Mouse (Mus musculus) erythroblast, adult 5-6 weeks (primary cell): ENCODE measurements around the gene Sipa1l1. TPM values are rescaled to one million over a fixed set of nuclear protein-coding genes. Genes with fewer than 3 reads are reported as not detected.

Experiments
- ATAC-seq: replicated peaks from 2 replicates; pipeline ENCODE4 v1.8.0; 2016; ENCODE audit warnings: moderate number of reproducible peaks, mild to moderate bottlenecking, moderate TSS enrichment, inconsistent platforms; ENCODE audit not compliant: poor library complexity, low FRiP score, severe bottlenecking
- total RNA-seq, 2 experiments: library from RNA; stranded (forward) in 1 of 2; stranded (reverse) in 1 of 2; fragments of 150-400 nt in 1 of 2; fragments of 200-764, 138-1000 nt in 1 of 2; gene quantifications; 2 replicates each; pipeline versions ENCODE4 v1.2.3 to v1.2.4; 2015 to 2017; ENCODE audit warnings: low replicate concordance in 2 of 2

Sipa1l1 gene
- total RNA-seq, 2 experiments from 2014 or later, result 5.4 to 6.5 TPM

DNA sequence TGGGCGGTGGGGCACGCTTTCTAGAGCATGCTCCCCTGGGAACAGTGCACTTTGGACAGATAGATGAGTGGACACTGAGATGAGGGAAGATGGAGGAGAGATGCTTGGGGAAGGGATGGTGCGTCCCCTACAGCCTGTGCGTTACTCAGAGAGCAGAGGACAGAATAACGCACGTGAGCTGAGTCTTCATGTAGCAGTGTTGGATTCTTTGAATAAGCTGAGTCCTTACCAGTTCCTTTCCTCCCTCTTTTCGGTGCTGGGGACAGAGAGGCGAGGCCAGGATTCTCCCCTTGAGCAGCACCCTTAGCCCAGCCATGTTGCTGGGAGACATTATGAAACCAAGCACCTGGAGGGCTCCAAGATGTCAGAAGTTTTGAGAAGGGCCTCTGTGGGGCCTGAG is 152.3 kb downstream of the Sipa1l1 start:
- ATAC-seq, result no peak

DNA sequence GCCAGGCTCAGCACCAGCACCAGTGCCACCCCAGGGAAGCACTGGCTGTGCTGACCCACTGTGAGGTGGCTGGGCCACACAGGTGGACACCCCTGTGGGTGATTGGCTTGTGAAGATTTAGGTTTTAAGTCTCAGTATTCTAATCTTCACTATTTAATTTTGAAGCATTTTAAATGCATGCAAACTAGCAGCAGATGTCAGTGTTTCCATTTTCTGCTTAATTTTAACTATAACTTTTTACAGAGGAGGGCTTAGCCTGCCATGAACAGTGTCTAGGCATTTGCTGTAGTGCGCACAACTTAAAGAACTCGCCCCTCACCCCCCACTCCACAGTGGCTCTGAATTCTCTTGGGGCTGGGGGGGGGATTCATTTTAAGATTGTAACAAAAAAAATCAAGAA is 152.7 kb downstream of the Sipa1l1 start:
- ATAC-seq, result no peak

DNA sequence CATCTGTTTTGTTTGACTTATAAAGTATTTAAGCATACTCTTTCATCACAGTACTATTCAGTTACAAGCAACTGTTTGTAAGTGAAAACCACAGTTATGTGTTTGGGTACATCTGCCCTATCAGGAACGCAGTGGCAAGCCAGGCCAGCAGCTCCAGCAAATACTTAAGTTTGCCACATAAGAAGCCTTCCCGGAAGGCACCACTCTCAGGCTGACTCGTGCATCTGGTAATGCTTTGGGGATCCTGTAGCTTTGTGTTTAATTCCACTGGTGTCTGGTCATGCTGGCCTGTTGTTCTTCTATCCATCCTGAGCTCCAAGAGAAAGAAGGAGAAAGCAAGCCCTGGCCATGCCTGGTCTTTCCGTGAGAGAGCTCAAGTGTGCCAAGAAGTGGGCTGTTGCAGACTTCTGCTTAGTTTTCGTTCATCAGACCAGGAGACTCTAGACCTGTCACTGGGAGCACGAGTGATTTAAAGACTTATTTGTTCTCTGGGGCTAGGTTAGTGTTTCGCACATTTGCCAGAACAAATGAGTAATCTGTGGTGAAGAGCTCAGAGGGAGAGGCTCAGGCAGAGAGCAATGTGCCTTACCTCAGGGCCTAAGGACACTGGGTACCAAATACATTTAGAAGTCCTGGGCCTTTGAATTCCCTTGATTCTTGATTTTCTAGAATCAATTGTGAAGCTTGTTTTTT is 153.8 kb downstream of the Sipa1l1 start:
- no peak for ATAC-seq

DNA sequence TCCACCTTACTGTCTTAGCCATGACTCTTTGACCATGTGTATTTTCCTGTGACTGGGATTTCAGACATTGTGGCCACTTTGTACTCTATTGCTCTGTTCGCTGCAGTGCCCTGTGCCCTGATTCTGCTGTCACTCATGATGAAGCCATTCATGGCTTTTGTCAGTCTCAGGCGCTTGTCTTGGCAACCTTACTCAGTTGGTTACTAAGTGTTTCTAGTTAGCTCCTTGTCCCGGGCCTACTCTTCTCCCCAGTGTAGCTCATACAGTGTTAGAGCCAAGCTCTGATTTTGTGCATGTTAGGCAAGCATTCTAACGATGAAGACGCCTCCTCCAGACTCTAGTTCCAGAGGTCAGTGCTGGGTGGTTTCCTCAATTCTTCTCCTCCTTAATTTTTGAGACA is 155.5 kb downstream of the Sipa1l1 start:
- no peak for ATAC-seq

DNA sequence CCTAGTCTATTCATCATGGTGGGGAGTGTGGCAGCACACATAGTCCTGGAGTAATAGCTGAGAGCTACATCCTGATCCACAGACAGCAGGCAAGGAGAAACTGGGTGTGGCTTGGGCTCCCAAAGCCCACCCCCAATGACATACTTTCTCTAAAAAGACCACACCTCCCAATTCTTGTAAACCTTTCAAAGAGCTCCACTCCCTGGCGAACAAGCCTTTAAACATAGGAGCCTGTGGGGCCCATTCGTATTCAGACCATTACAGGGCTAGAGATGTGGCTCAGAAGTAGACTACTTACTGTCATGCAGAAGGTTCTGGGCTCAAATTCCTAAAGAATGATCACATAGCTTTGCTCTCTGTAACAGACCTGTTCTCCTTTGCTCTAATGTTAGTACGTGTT is 156.4 kb downstream of the Sipa1l1 start:
- ATAC-seq, result no peak

DNA sequence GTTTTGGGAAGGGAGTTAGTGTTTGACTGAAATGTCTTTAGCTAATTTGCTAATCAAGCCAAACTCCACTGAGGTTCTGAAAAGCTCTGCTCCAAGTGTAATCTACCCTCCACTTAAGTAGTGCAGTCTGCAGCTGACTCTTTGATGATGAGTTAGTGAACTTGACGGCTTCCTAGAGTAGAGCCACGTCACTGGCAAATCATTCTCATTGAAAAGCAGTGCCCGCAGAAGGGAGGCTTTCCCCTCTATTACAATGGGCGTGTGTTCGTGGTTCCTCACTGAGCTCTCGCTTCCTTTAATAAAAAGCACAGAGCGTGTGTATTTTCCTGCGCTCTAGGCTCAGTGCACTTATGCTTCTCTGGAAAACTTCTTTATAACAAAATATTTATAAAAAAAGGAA is 157.3 kb downstream of the Sipa1l1 start:
- no peak for ATAC-seq

DNA sequence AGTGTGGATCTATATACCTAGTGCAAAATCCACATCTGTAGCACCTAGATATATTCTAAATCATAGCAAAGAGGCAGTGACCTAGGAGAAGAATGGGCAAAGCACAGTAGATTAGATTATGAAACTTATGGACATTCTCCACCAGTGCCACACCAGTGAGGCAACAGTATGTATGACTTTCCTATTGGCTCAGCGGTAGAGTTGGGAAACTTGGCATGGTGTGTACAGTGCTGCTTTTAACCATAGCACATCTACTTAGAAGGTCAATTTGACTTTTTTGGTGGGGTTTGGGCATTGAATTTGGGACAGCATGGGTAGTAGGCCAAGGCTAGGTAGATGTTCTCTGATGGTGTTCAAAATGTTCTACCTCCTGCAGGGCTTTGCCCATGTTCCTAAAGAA is 159.0 kb downstream of the Sipa1l1 start:
- no peak for ATAC-seq

DNA sequence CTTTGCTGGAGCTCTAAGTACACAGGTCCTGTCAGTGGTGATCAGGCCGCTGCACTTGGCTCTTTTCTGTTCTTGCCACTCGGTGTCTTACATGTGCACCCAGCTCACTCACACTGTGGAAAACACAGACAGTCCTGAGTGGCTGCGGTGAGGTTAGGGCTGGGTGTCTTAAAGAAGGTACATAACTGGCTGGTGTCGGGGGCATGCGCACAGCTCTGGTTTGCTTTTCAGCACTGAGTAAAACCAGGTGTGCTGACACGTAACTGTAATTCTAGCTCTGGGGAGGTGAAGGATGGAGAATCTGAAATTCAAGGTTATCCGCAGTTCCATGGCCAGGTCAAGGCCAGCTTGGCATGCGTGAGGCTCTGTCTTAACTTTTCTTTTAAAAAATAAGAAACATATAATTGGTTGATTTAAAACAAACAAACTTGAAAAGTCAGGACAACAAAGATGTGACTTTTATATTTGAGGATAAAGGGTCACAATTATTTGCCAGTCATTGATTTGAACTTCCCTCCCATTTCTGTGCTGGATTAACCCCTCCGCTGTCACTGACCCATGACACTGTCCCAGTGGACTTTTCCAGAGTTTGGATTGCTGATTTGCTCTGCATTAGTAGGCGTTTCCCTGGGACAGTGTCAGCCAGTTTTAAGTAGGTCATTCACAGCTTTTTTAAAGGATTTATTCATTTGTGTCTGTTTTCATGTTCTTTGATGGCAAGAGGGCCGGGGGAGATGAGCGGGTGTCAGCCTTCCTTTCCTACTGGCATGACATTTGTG is 163.9 kb downstream of the Sipa1l1 start:
- no peak for ATAC-seq

DNA sequence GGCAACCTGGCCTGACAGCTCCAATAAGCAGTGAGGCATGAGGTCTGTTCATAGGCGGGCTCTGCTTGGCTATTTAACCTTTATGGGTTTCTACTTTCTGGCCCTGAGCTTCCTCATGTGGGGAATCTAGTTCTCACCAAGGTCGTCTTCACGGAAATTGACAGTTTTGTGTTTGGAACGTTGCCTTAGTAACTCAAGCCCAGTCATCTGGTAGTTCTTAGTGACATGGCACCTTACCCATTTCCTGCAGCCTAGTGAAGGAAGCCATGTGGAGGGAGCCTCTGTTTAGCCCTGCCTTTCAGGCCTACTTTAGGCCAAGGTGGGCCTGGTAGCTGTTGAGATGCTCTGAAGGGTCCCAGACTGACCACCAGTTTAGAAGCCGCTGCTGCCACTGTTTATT is 164.9 kb downstream of the Sipa1l1 start:
- no peak for ATAC-seq

DNA sequence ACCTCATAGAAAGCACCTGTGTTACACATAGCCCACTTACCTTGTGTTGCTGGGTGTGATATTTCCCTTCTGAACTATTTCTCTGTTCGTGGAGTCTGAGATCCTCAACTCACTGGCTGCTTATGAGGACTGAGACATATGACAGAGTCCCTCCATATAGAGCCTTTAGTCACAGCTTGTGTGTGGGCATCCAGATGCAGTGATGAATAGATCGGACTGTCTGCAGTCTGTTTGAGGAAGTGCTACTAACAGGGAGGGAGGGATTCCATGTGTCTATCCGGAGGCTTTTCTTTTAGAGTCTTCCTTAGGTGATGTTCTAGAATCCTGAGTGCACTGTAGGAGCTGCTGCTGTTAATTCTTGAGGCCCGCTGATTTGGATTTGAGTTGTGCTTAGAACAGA is 165.4 kb downstream of the Sipa1l1 start:
- no peak for ATAC-seq

DNA sequence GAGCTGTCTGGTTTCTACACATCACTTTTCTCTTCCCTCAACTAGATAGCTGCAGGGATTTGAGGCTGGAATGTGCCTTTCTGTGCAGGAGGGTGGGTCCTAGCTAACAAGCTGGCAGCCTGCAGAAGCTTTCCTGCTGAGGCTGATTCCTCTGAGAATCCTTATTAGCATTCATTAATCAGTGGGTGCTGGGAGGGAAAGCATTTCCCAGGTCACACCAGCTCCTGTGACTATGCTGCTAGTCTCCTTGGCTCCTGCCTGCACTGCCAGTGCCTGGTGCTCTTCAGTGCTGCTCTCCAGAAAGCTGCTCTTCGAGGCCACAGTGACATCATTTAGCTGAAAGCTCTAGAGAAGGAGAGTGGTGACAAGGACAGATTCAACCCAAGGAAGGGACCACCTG is 166.0 kb downstream of the Sipa1l1 start:
- ATAC-seq, result no peak

DNA sequence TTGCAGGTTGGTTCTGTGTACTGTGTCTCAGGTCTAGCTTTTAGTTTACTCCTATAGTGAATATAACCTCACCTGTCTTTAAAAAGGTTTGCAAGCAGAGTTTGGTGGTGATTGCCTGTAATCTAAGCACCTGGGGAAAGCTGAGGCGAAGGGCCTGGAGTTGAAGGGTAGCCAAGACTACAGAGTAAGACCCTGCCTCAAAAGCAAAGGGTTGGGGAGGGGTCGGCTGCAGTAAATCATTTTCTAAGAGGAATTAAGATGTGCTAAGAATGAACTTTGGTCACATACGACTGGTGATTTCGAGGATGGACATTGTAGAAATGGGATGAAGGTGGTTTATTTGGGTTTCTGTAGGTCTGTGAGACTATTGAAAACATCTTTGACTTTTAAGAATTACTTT is 169.4 kb downstream of the Sipa1l1 start:
- ATAC-seq, result no peak

DNA sequence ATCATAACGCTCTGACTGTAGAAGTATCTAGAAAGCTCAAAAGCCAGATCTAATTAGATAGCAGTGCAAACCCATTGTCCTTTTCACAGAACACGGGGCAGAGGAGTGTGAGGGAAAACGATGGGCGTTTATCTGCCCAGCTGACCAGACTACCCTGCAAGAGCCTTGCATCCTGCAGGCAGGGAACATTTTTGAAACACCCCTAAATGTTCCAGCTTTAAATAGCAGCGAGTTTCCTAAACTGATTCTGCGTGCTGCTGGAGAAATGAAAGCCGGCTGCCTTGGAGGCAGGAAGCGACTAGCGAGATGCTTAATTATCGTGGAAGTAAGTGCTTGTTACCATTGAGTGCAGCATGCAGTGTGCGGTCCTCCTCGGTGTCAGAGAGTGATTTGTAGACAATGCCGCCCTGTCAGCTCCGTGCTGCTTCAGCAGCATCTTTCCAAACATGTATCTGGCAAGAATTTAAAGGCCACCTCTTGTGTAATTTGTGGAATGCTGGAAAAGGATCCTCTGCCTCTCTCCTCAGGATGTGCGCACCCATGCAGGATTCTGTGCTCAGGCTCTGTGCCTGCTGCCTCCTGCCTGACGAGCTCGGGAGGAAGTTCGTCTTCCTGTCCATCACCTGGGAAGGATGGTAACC is 170.2 kb downstream of the Sipa1l1 start:
- no peak for ATAC-seq

DNA sequence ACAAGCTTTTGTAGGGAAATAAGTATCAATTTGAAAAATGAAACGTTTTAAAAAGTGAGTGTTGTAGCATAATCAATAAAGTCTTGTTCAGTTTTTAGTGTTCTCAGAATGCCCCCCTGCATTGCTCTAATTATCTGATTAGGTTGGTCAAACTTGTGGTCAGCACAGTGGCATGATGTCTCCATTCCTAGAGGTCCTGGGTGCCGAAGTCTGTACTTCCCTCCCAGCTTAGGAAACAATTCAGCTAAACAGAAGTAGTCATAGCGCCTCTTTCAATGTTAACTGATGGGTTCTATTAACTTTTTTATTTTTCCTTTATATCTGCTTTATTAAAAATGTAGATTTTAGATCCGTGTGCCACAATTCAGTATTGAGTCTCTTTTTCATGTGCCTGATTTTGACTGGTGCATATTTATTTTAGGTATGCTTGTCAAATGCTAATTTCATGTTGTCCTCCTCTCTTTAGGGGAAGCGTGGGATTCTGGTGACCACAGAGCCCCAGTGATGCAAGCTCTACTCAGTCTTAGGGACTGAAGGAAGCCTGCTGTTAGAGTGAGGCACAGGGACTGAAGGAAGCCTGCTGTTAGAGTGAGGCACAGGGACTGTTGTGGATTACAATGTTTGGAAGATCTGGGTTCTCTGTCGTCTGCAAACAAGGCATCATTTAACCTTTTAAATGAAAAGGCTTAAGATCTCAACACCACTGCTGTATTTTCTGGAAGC is 171.2 kb downstream of the Sipa1l1 start:
- ATAC-seq, result no peak

DNA sequence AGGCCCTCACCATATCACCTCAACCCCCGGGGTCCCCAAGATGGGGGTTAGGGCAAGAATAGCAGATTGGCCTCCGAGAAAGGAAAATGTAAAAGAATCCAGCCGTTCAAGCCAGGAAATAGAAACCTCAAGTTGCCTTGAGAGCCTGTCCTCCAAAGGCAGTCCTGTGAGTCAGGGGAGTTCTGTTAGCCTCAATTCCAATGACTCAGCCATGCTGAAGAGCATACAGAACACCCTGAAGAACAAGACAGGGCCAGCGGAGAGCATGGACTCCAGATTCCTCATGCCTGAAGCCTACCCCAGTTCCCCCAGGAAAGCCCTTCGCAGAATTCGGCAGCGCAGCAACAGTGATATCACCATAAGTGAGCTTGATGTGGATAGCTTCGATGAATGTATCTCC is 172.1 kb downstream of the Sipa1l1 start:
- ATAC-seq, result no peak

DNA sequence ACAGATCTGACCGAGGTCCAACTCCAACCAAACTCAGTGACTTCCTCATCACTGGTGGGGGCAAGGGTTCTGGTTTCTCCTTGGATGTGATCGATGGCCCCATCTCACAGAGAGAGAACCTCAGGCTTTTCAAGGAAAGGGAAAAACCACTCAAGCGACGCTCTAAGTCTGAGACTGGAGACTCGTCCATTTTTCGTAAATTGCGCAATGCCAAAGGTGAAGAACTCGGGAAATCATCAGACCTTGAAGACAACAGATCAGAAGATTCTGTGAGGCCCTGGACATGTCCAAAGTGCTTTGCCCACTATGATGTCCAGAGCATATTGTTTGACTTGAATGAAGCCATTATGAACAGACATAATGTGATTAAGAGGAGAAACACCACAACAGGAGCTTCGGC is 172.6 kb downstream of the Sipa1l1 start:
- ATAC-seq, result no peak

DNA sequence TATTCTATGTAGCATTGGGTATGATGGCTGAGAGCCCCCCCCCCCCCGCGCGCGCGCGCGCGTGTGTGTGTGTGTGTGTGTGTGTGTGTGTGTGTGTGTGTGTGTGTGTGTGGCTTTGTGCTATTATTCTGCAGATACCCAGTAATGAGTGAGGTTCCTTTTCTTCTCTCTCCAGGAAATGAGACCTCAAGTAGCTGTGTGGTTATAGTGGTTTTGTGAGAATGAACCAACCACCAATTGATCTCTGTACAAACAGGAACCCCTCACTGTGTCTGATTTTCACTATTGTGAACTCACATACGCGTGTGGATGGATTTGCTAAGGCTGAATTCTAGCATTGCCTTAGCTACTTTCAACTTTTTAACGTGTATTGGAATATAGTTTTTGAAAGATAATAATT is 181.0 kb downstream of the Sipa1l1 start:
- ATAC-seq, result no peak

DNA sequence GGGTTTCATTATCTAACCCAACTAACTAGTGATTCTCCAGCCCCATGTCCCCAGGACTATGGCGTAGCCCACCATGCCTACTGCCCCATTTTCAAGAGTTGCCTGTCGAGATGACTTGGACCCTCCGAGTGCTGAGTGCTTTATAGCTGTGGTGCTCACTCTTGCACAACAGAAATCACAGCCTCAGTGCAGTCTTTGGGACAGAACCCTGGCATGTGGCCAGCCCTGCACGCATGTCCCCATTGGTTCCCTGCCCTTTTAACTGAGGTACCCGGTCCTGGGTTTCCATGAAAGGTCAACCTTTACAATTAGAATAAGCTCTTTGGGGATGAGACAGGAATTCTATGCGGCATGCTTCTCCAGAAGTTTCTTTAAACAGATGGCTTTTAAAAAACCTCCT is 181.8 kb downstream of the Sipa1l1 start:
- no peak for ATAC-seq

DNA sequence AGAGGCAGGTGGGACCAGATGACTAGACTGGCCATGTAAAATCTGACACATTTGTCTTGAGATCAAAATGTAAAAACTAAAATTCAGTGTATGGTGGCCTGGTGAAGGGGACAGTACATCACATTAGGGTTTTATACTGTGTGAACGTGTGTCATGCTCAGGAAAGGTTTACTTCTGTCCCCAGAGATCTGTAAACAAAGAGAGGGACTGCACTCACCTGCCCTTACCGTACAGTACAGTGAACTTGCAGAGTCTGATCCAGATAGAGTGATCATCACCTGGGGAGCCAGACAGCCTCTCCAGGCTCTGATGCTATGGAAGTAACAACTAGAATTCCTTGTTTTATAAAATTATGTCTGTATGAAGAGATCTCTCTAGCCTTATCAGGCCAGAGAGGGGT is 184.5 kb downstream of the Sipa1l1 start:
- ATAC-seq, result no peak

DNA sequence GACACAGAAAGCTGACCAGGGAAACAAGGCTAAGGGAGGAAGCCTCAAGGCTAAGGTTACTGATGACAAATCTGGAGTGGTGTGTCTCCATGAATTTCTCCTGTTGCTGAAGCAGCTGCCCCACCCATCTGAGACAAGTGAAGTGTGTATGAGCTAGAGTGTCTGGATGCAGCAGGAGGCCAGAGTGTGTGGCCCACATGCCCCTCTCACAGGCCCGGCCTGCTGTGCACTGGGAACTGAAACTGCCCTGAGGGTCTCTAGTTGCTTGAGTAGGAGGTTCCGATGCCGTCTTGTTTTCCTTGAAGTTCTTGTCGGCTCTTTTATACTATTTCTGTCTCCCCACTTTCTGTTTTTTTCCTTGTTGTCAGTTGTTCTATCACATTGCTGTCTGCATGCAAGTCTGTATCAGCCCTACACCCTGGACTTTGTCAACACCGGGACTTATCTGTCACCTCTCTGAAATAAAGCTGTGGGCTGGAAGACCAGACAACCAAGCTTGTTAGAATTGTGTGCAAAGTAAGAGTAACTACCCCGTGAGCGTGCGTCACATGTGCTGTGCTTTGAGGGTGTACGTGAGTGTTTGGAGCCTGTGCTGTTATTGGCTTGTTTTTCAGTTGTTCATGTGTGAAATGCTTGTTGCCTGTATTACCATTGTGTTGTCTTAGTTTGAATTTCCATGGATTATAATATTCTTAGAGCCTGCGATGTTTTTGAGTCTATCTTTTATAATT is 186.5 kb downstream of the Sipa1l1 start:
- no peak for ATAC-seq
